Mouse (Mus musculus) spleen, adult 12 weeks (tissue): Measurements from ENCODE around the gene Cby1.

Experiments
- DNase-seq: peaks from one replicate; pipeline ENCODE4 v3.0.0; 2022; ENCODE audit warnings: low spot score

The Cby1 gene

DNA sequence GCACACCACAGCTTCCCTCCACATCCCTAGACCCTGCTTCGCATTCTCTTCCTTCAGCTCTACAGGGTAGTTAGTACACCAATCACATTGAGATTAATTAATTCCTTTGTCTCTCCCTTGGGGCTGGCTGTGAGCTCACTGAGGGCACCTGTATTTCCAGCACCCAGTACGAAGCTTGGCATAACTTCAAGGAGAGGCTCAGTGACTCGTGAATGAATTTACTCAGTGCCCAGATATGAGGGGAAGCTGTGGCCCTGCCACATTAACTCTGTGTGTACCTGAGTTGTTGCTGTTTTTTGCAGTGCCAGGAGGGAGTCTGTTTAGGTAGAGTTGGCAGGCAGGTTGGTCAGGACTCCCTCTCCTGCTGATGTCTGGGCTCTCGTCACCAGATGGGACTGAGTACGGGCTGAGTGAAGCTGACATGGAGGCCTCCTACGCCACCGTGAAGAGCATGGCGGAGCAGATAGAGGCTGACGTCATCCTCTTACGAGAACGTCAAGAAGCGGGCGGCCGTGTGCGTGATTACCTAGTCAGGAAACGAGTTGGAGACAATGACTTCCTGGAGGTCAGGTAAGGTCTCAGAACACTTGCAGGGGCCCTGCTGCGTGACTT is 47.7 kb downstream of the Cby1 start:
- DNase-seq = no peak

DNA sequence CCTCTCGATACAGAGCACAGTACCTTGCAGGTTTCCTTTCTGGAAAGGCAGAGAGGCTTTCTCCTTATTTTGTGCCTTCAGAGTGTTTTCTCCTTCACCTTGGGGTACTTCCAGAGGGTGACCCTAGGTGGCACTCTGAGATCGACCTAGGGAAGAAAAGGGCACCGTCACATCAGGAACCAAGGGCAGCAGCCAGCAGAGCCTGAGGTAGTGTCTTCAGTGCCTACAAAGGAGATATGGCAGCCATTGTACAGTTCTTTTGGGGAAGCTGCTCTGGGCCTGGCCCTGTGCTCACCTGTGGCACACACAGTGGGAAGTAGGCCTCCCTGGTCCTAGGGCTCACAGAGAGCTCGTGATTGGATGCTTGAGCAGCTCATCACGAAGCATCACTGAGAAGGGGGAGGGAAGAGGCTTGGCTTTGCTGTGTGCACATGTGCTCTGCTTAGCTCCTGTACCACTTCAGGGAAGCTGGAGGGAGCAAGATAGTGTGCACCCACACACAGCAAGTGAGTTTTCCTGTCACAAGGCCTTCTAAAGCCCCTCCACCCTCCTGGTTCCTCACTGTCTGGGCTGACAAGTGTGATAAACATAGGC is 49.3 kb downstream of the Cby1 start:
- DNase-seq = no peak

GRCm38 (mm10) chr15:79715646-79716045 is 56.6 kb downstream of the Cby1 start:
- DNase-seq = no peak

- DNase-seq = no peak
These were observed 57.7 kb downstream of the Cby1 start for GRCm38 (mm10) chr15:79716710-79717109.
